Mouse (Mus musculus) bone marrow macrophage, adult 2 months (primary cell): ENCODE data around the gene Cox6b1. TPM values are rescaled to one million over a fixed set of nuclear protein-coding genes. Genes with fewer than 3 reads are reported as not detected.
A peak's percentile ranks its signal among the peaks of the same experiment; 100 is the strongest.

ENCODE experiments used
- H3K27ac ChIP-seq: 2 replicates; pipeline ENCODE4 v1.5.1; 2012; ENCODE audit warnings: low read depth, low read length; ENCODE audit not compliant: insufficient read depth
- H3K4me1 ChIP-seq: 2 replicates; pipeline ENCODE4 v1.6.1; 2012; ENCODE audit warnings: low read length; ENCODE audit not compliant: control insufficient read depth, insufficient read depth
- H3K4me3 ChIP-seq: 2 replicates; pipeline ENCODE4 v1.5.1; 2012; ENCODE audit warnings: mild to moderate bottlenecking, low read length, moderate library complexity; ENCODE audit not compliant: insufficient read depth
- CTCF ChIP-seq: IDR thresholded peaks from 2 replicates; pipeline ENCODE4 v1.5.1; 2012; ENCODE audit warnings: low read depth, mild to moderate bottlenecking, low read length, moderate library complexity
- POLR2A ChIP-seq: IDR thresholded peaks from 2 replicates; pipeline ENCODE4 v1.6.1; 2012; ENCODE audit warnings: mild to moderate bottlenecking, low read depth, low read length, borderline replicate concordance
- polyA plus RNA-seq: library from polyadenylated mRNA; stranded (reverse); fragments of >200 nt; gene quantifications from 2 replicates; pipeline ENCODE4 v1.2.4, GENCODE M21; 2012; ENCODE audit not compliant: missing spikeins, insufficient read depth, insufficient read length

The Cox6b1 gene
- polyA plus RNA-seq, 1 experiment = 612 TPM

GRCm38 (mm10) chr7:30612654-30613402 is 13.1 kb downstream of the Cox6b1 start, which contains the start of gene Upk1a:
Upk1a (minus strand) TSS chr7:30612847.
- H3K4me3 ChIP-seq = no peak within 1 kb of the TSS
- no peaks in the 10 kb centered on the region for H3K4me1 ChIP-seq
- no peak within 1 kb of the TSS for H3K27ac ChIP-seq
- no peak for TF ChIP-seq CTCF
- no peak for TF ChIP-seq POLR2A

- no peak for TF ChIP-seq CTCF
- no peak for TF ChIP-seq POLR2A
- Histone ChIP-seq H3K27ac (no peak overlapping the region), H3K4me3 (no peak overlapping the region), H3K4me1 (no peaks in the 10 kb centered on the region)
Observed at GRCm38 (mm10) chr7:30610043-30610442, 15.9 kb downstream of the Cox6b1 start.

DNA sequence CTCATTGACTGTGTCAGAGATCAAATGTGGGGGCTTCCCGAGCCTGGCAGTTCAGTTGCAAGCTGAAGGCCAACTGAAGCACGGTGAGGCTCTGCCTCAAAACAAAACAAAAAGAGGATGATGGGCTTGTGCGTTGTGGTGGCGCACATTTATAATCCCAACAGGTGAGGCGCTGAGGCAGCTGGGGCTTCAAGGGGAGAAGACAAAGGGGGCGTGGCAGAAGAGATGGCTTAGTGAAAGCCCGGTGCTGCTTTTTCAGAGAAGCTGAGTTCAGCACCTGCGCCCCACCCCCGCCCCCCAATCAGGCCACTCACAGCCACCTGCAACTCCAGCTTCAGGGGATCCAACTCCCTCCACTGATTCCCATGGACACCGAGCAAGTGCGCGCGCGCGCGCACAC is 17.5 kb downstream of the Cox6b1 start:
- Histone ChIP-seq H3K4me3 (no peak overlapping the region), H3K4me1 (no peaks in the 10 kb centered on the region), H3K27ac (no peak overlapping the region)
- TF ChIP-seq CTCF (no peak), POLR2A (no peak)

DNA sequence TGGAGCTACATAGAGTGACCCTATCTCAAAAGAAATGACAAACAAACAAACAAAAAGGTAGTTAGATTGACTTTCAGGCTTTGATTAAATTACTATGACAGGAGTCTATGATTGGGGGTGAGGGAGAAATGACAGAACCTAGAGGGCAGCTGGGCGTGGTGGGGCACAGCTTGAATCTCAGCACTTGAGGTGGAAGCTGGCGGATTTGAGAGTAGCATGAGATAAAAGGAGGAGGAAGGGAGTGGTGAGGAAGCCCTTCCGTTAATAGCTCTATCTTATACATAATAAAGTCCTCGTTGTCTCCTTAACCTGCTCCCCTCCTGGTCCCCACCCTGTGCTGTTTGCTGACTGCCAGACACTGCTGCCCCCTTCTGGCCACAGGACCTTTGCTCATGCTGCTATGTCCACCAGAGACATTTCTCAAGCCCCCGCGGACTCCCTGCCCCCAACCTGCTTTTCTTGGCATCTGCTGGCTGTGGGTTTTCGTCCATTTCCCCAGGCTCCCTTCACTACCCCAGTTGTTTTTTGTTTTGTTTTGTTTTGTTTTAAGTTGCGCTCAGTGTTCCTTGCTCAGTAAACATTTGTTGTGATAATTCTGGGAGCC is 18.1 kb downstream of the Cox6b1 start:
- Histone ChIP-seq H3K27ac (no peak overlapping the region), H3K4me3 (no peak overlapping the region), H3K4me1 (no peaks in the 10 kb centered on the region)
- TF ChIP-seq CTCF (peak; percentile 77), POLR2A (no peak)

DNA sequence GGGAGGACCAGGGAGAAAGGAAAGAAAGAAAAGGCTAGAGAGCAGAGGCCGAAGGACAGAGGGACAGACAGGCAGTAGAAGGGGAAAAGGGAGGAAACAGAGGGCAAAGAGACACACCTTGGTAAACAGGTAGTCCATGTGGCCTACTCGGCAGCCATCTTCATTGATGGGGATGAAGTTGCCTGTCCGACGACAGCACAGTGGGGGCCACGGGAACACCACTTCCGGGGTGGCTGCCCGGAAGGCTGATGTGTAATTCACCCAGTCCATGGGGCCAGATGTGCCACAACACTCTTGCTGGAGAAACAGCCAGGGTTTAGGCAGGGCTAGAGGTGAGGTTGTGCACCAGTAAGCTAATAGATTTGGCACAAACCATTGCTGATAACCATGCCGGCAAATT is 21.0 kb downstream of the Cox6b1 start:
- no peak for TF ChIP-seq CTCF
- no peak for TF ChIP-seq POLR2A
- Histone ChIP-seq H3K4me3 (no peak overlapping the region), H3K27ac (no peak overlapping the region), H3K4me1 (0 out of 2 replicates have a peak, but pooled peaks cover 4% of the 10 kb centered on the region)

DNA sequence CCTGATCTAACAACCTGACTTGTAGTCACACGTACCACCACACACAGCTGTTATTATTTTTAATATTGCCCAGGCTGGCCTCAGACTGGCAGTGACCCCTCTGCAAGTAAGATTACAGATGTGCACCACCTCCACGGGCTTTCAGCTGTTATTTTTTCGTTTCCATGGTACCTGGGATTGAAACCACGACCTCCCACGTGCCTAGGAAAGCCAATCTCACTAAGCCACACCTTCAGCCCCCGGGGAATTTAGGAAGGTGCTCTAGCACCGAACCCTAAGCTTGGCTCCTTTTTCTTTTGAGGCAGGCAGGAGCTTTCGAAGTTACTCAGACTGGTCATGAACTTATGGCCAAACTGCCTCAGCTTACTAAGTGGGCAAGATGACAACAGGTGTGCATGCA is 21.5 kb downstream of the Cox6b1 start:
- Histone ChIP-seq H3K4me1 (0 out of 2 replicates have a peak, but pooled peaks cover 4% of the 10 kb centered on the region), H3K4me3 (no peak overlapping the region), H3K27ac (no peak overlapping the region)
- TF ChIP-seq POLR2A (no peak), CTCF (no peak)

DNA sequence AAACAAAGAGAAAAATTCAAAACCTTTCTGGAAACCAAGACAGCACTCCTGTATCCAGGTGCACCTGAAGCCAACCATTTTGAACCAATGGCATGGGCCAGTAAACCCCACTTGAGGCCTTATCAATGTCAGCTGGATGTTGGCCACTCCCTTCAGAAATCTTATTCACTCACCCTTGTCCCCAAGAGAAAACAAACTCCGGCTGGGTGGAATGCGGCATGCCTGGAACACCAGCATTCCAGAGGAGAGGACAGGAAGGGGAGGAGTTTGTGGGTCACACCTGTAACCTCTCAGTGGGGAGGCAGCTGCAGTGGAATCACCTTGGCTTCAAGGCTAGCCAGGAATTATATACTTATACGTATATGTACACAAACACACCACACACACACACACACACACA is 23.4 kb downstream of the Cox6b1 start:
- H3K27ac ChIP-seq = no peak overlapping the region
- TF ChIP-seq CTCF (no peak), POLR2A (no peak)
- 0 out of 2 replicates have a peak, but pooled peaks cover 4% of the 10 kb centered on the region for H3K4me1 ChIP-seq
- H3K4me3 ChIP-seq = no peak overlapping the region

- Histone ChIP-seq H3K27ac (no peak overlapping the region), H3K4me1 (0 out of 2 replicates have a peak, but pooled peaks cover 4% of the 10 kb centered on the region), H3K4me3 (no peak overlapping the region)
- TF ChIP-seq POLR2A (no peak), CTCF (no peak)
Observed at GRCm38 (mm10) chr7:30600651-30601050, 25.3 kb downstream of the Cox6b1 start.

- Histone ChIP-seq H3K4me3 (no peak overlapping the region), H3K4me1 (peaks cover 6% of the 10 kb centered on the region), H3K27ac (no peak overlapping the region)
- TF ChIP-seq POLR2A = no peak
- TF ChIP-seq CTCF = no peak
Observed at GRCm38 (mm10) chr7:30599933-30600353, 26.0 kb downstream of the Cox6b1 start.

DNA sequence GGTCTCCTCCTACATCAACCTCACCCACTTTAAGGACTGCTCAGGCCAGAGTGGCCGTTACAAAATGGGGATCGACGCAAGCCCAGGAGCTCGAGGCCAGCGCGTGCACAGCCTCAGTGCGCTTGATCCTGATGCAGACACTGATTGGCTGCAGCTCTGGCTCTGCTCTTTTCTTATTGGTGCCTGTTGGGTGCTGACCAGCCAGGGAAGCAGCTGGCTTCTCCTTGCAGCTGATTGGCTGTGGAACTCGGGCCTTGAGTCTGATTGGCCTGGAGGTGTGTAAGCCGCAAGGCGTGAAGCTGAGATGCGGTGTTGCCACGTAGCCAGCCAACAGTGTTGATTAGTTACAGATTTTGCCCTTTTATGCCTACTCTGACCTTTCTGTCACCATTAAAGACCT is 27.2 kb downstream of the Cox6b1 start, which contains the start of gene Zbtb32:
TSS of gene Zbtb32 (minus strand) at position 124 of the 400 bp plus-strand sequence.
- H3K27ac ChIP-seq = no peak within 1 kb of the TSS
- H3K4me3 ChIP-seq = no peak within 1 kb of the TSS
- TF ChIP-seq CTCF (no peak), POLR2A (no peak)
- H3K4me1 ChIP-seq = peaks cover 17% of the 10 kb centered on the region
